Mouse (Mus musculus) left cerebral cortex, postnatal 4 days (tissue): ENCODE data around the gene Rpp25. TPM values are rescaled to one million over a fixed set of nuclear protein-coding genes. Genes with fewer than 3 reads are reported as not detected.
A peak's percentile ranks its signal among the peaks of the same experiment; 100 is the strongest.

Experiments
- DNase-seq: peaks from one replicate; pipeline ENCODE4 v3.0.0-alpha.2; 2022
- intact Hi-C: fragments of 180-260 bp; cut with DNase I; formaldehyde crosslinking; loops from one replicate; pipeline ENCODE4 v1.15.1; 2025
- total RNA-seq, 2 experiments: library from RNA; stranded (reverse); gene quantifications; 2 replicates each; pipeline ENCODE4 v1.2.3; 2021

Rpp25 gene
- total RNA-seq, result 10 to 100 TPM; 19.3 to 22.2 TPM

GRCm38 (mm10) chr9:57503622-57504380 is at the start of gene Rpp25:
Gene Rpp25 (plus strand): TSS chr9:57504026.
- peak; percentile 21 for DNase-seq
- intact Hi-C loops, result no loop called here

GRCm38 (mm10) chr9:57459707-57460106 is 44.1 kb upstream of the Rpp25 start:
- DNase-seq, result no peak
- intact Hi-C loops, result no loop called here

- intact Hi-C loops, result no loop called here
- no peak for DNase-seq
Measured at GRCm38 (mm10) chr9:57462866-57463265, 41.0 kb upstream of the Rpp25 start.

- intact Hi-C loops, result no loop called here
- no peak for DNase-seq
Measured at GRCm38 (mm10) chr9:57466101-57466500, 37.7 kb upstream of the Rpp25 start.

- intact Hi-C loops, result no loop called here
Measured at GRCm38 (mm10) chr9:57467271-57467771, 36.5 kb upstream of the Rpp25 start.

GRCm38 (mm10) chr9:57467896-57468549 is 35.8 kb upstream of the Rpp25 start, which contains the start of gene Scamp5:
Gene Scamp5 (minus strand): TSS chr9:57468060.
- DNase-seq, result peak; percentile 93

More at GRCm38 (mm10) chr9:57467271-57467771, 36.5 kb upstream of the Rpp25 start:
- peak; percentile 52 for DNase-seq

GRCm38 (mm10) chr9:57468914-57469313 is 34.9 kb upstream of the Rpp25 start:
- peak; percentile 43 for DNase-seq

More at GRCm38 (mm10) chr9:57467896-57468549, 35.8 kb upstream of the Rpp25 start, which contains the start of gene Scamp5:
- intact Hi-C loops, result no loop called here

GRCm38 (mm10) chr9:57485774-57486173 is 18.1 kb upstream of the Rpp25 start:
- peak; percentile 86 for DNase-seq
- intact Hi-C loops, result no loop called here

More at GRCm38 (mm10) chr9:57468914-57469313, 34.9 kb upstream of the Rpp25 start:
- intact Hi-C loops, result no loop called here

- DNase-seq, result no peak
- intact Hi-C loops, result no loop called here
Measured at GRCm38 (mm10) chr9:57487807-57488206, 16.0 kb upstream of the Rpp25 start.

- intact Hi-C loops, result no loop called here
- DNase-seq, result no peak
Measured at GRCm38 (mm10) chr9:57493532-57493931, 10.3 kb upstream of the Rpp25 start.

GRCm38 (mm10) chr9:57494970-57495369 is 8.9 kb upstream of the Rpp25 start:
- intact Hi-C loops, result no loop called here
- no peak for DNase-seq

- no peak for DNase-seq
Measured at GRCm38 (mm10) chr9:57497236-57497635, 6.6 kb upstream of the Rpp25 start.

GRCm38 (mm10) chr9:57498536-57498935 is 5.3 kb upstream of the Rpp25 start:
- intact Hi-C loops, result no loop called here
- DNase-seq, result no peak

More at GRCm38 (mm10) chr9:57497236-57497635, 6.6 kb upstream of the Rpp25 start:
- intact Hi-C loops, result no loop called here

- intact Hi-C loops, result no loop called here
- no peak for DNase-seq
Measured at GRCm38 (mm10) chr9:57501452-57501851, 2.4 kb upstream of the Rpp25 start.

- intact Hi-C loops, result no loop called here
- DNase-seq, result peak; percentile 51
Measured at GRCm38 (mm10) chr9:57501861-57502260, 2.0 kb upstream of the Rpp25 start.

- DNase-seq, result no peak
- intact Hi-C loops, result no loop called here
Measured at GRCm38 (mm10) chr9:57502911-57503621, 760 bp upstream of the Rpp25 start.

GRCm38 (mm10) chr9:57504381-57504700 is 515 bp downstream of the Rpp25 start:
- DNase-seq, result peak; percentile 62
- intact Hi-C loops, result no loop called here

GRCm38 (mm10) chr9:57504891-57505290 is 1.1 kb downstream of the Rpp25 start:
- no peak for DNase-seq
- intact Hi-C loops, result no loop called here

GRCm38 (mm10) chr9:57505700-57506099 is 1.9 kb downstream of the Rpp25 start:
- peak; percentile 13 for DNase-seq
- intact Hi-C loops, result no loop called here

- DNase-seq, result no peak
- intact Hi-C loops, result no loop called here
Measured at GRCm38 (mm10) chr9:57510577-57510976, 6.8 kb downstream of the Rpp25 start.

- intact Hi-C loops, result no loop called here
- peak; percentile 65 for DNase-seq
Measured at GRCm38 (mm10) chr9:57517113-57517512, 13.3 kb downstream of the Rpp25 start.
